Mouse (Mus musculus): ENCODE results near the gene Irgm1. TPM values are rescaled to one million over a fixed set of nuclear protein-coding genes. Genes with fewer than 3 reads are reported as not detected.

The Irgm1 gene
- polyA plus RNA-seq, 1 experiment from 2014 or later, result 4.6 TPM

- H3K9ac ChIP-seq, result no peak overlapping the region
- H3K27me3 ChIP-seq, result peaks cover 5% of the 10 kb centered on the region
- WGBS, result 70% methylated on average over 10 of the region's 10 CpGs
- H3K4me2 ChIP-seq (replicated peaks), result no peak overlapping the region
- H3K4me3 ChIP-seq, result no peak overlapping the region
- ATAC-seq (ENCODE audit: low FRiP score, low read depth), result no peak
- H3K27ac ChIP-seq, result no peak overlapping the region
- peaks cover 22% of the 10 kb centered on the region for H3K4me1 ChIP-seq
- H3K36me3 ChIP-seq, result no peaks in the 10 kb centered on the region
- H3K9me3 ChIP-seq, result no peaks in the 10 kb centered on the region
Measured at GRCm38 (mm10) chr11:48873591-48874290, 2.3 kb upstream of the Irgm1 start.

GRCm38 (mm10) chr11:48872695-48873300 is 1.3 kb upstream of the Irgm1 start:
- WGBS, result 82% methylated on average over 7 of the region's 7 CpGs
- 0 out of 2 replicates have a peak overlapping the region, but pooled peaks have one; percentile 15 for H3K27ac ChIP-seq

DNA sequence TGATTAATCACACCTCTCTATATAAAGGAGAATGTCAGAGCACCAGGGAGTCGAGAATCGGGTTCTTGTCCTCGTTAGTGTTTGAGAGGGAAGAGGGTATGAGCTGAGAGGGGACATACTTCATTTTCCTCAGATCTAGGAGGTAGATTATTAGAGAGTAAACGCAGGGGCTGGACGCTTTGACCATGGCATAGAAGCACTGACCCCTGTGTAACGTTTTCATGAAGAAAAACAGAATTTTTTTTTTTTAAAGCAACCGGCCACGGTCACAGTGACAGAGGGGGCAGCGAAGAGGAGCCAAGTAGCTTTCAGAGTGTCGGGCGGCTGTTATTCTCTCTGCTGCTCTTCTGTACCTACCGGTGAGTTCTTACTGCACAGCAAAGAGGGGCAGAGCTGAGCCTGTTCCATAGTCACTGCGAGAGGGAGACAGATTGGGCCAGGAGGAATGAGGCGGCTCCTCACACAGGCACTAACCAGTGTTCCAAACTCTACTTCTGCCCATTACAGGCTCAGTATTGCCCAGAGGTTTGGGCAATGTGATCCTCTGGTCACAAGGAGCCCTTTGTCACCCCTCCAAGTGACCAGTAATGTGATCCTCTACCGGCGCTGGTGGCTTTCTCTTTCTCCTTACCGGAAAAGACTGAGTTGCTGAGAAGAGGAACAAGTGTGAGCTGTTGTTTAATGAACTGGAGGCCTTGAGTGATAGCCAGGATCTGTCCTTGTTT is 496 bp upstream of the Irgm1 start:
- Histone ChIP-seq H3K27ac (peak overlapping the region; percentile 15; the same call in 1 of the 2 replicates), H3K4me2 (replicated peaks) (peak overlapping the region; percentile 80), H3K4me1 (peaks cover 22% of the 10 kb centered on the region), H3K36me3 (no peaks in the 10 kb centered on the region), H3K9me3 (no peaks in the 10 kb centered on the region), H3K4me3 (peak overlapping the region; percentile 53), H3K9ac (peak overlapping the region; percentile 65), H3K27me3 (peaks cover 5% of the 10 kb centered on the region)
- 9% methylated on average over 17 of the region's 17 CpGs for WGBS
- ATAC-seq (ENCODE audit: low FRiP score, low read depth), result 0 out of 2 replicates have a peak, but pooled peaks have one; percentile 42

More at GRCm38 (mm10) chr11:48872695-48873300, 1.3 kb upstream of the Irgm1 start:
- no peaks in the 10 kb centered on the region for H3K9me3 ChIP-seq
- H3K27me3 ChIP-seq, result peaks cover 5% of the 10 kb centered on the region
- no peaks in the 10 kb centered on the region for H3K36me3 ChIP-seq
- H3K4me2 ChIP-seq (replicated peaks), result peak overlapping the region; percentile 80; the same call in 1 of the 2 replicates
- no peak overlapping the region; the same call in 1 of the 2 replicates for H3K9ac ChIP-seq
- H3K4me1 ChIP-seq, result peaks cover 22% of the 10 kb centered on the region
- H3K4me3 ChIP-seq, result no peak overlapping the region
- no peak for ATAC-seq (ENCODE audit: low FRiP score, low read depth)

DNA sequence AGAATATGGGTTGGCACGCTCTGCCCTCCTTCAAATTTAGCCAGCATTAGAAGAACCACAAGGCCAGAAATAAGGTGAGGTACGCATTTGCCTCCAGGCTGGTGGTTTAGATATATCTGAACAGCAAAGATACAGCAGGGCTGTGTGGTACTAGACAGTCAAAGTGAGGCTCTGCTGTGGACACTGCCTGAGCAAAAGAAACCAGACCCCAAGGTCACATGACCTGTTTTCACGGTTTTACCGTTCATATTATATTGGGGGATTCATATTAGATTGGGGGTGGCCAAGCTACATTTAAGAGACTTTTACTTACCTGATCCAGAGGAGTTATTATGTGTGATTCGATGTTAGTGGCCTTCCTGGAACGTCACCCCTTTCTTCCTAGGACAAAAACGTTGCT is 702 bp downstream of the Irgm1 start:
- Histone ChIP-seq H3K4me2 (replicated peaks) (peak overlapping the region; percentile 80), H3K4me3 (peak overlapping the region; percentile 53), H3K4me1 (peaks cover 22% of the 10 kb centered on the region), H3K27ac (no peak overlapping the region), H3K9me3 (no peaks in the 10 kb centered on the region), H3K27me3 (peaks cover 5% of the 10 kb centered on the region), H3K36me3 (no peaks in the 10 kb centered on the region), H3K9ac (peak overlapping the region; percentile 65)
- 33% methylated on average over 7 of the region's 7 CpGs for WGBS
- no peak for ATAC-seq (ENCODE audit: low FRiP score, low read depth)

DNA sequence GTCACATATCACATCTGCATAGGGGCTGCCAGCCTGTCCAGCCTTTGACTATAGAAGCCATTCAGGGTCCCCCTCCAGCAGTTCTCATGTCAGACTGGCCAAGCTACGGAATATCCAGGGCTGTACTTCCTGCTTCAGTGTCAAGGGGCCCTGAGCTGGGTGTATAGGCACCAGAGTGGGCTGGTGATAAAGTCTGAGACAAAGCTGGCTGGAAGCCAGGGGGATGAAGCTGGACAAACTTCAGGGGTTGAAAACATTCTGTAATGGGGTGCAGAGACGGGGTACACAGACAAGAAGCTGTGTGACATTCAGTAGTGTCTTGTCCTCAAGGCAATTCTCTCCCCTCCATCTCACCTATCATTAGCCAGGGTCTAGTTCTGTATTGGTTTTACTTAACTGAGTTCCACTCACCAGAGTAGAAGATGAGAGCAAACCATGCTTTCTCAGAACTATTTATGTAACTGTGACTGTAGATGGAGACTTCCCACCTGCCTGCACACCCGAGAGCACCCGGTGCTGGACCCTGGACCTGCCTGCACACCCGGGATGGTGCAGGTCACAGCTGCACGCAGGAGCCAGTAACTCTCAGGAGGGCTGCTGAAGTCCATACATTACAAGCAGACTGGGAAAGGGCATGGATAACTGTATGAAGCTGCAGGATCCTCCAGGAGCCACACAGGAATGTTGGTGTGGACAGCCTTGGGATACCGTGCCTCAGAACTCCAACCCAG is 1.9 kb downstream of the Irgm1 start:
- Histone ChIP-seq H3K27me3 (peaks cover 5% of the 10 kb centered on the region), H3K4me3 (no peak overlapping the region), H3K4me2 (replicated peaks) (peak overlapping the region; percentile 80), H3K27ac (no peak overlapping the region), H3K9ac (no peak overlapping the region), H3K36me3 (no peaks in the 10 kb centered on the region), H3K9me3 (no peaks in the 10 kb centered on the region), H3K4me1 (peaks cover 22% of the 10 kb centered on the region)
- 69% methylated on average over 7 of the region's 7 CpGs for WGBS
- ATAC-seq (ENCODE audit: low FRiP score, low read depth), result no peak

DNA sequence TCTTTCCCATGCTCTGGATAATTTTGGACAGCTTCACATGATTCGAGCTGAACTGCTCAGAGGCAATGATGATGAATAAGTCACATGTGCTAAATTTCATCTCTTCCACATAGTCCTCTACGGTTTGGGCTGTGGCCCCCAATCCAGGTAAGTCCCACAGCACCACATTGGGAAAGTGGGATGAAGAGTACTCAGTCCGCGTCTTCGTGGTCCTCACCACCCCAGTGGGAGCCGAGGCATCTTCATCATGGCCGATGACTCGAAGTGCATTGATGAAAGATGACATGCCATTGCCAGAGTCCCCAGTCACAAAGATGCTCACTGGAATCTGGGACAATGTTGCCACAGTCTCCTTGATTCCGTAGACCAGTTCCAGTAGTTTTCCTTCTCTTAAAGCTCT is 5.0 kb downstream of the Irgm1 start:
- Histone ChIP-seq H3K27me3 (no peaks in the 10 kb centered on the region), H3K27ac (no peak overlapping the region), H3K4me2 (replicated peaks) (no peak overlapping the region), H3K9me3 (no peaks in the 10 kb centered on the region), H3K4me1 (peaks cover 14% of the 10 kb centered on the region), H3K9ac (no peak overlapping the region), H3K4me3 (no peak overlapping the region), H3K36me3 (no peaks in the 10 kb centered on the region)
- no peak for ATAC-seq (ENCODE audit: low FRiP score, low read depth)
- WGBS, result 92% methylated on average over 9 of the region's 9 CpGs

- Histone ChIP-seq H3K9me3 (no peaks in the 10 kb centered on the region), H3K4me2 (replicated peaks) (no peak overlapping the region), H3K4me3 (no peak overlapping the region), H3K27me3 (peaks cover 18% of the 10 kb centered on the region), H3K4me1 (peaks cover 2% of the 10 kb centered on the region; the same call in 1 of the 2 replicates), H3K27ac (no peak overlapping the region), H3K9ac (no peak overlapping the region), H3K36me3 (no peaks in the 10 kb centered on the region)
- WGBS, result 84% methylated on average over 3 of the region's 3 CpGs
- ATAC-seq (ENCODE audit: low FRiP score, low read depth), result no peak
Measured at GRCm38 (mm10) chr11:48863808-48864207, 7.7 kb downstream of the Irgm1 start.

DNA sequence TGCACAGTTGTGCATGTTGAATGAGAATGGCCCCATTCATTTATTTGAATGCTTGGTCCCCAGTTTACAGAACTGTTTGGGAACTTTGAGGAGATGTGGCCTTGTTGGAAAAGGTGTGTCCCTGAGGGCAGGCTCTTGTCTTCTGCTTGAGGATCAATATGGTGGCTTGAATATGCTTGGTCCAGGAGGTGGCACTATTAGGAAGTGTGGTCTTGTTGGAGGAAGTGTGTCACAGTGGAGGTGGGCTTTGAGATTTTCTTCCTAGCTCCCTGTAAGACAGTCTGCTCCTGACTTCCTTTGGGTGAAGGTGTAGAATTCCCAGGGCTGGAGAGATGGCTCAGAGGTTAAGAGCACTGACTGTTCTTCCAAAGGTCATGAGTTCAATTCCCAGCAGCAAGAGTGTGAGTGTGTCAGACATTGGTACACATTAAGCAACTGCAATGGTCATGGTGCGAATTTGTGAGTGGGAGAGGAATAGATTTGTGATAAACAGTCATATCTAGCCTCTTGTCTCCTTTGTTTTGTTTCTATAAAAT is 8.6 kb downstream of the Irgm1 start:
- Histone ChIP-seq H3K27ac (no peak overlapping the region), H3K27me3 (peaks cover 27% of the 10 kb centered on the region), H3K9me3 (no peaks in the 10 kb centered on the region), H3K4me3 (no peak overlapping the region), H3K9ac (no peak overlapping the region), H3K36me3 (no peaks in the 10 kb centered on the region), H3K4me1 (peaks cover 12% of the 10 kb centered on the region), H3K4me2 (replicated peaks) (no peak overlapping the region)
- WGBS, result 78% methylated on average over 1 of the region's 1 CpGs
- ATAC-seq (ENCODE audit: low FRiP score, low read depth), result no peak

GRCm38 (mm10) chr11:48859014-48859413 is 12.5 kb downstream of the Irgm1 start:
- Histone ChIP-seq H3K4me3 (peak overlapping the region; percentile 55), H3K4me1 (peaks cover 25% of the 10 kb centered on the region), H3K27me3 (peaks cover 29% of the 10 kb centered on the region), H3K36me3 (no peaks in the 10 kb centered on the region), H3K9ac (no peak overlapping the region), H3K9me3 (no peaks in the 10 kb centered on the region), H3K27ac (no peak overlapping the region), H3K4me2 (replicated peaks) (peak overlapping the region; percentile 87)
- ATAC-seq (ENCODE audit: low FRiP score, low read depth), result no peak
- WGBS, result under 1% methylated on average over 6 of the region's 6 CpGs

- H3K36me3 ChIP-seq, result no peaks in the 10 kb centered on the region
- WGBS, result 1% methylated on average over 31 of the region's 31 CpGs
- H3K27me3 ChIP-seq, result peaks cover 23% of the 10 kb centered on the region
- ATAC-seq (ENCODE audit: low FRiP score, low read depth), result peak; percentile 68
- H3K4me3 ChIP-seq, result peak overlapping the region; percentile 55
- no peaks in the 10 kb centered on the region for H3K9me3 ChIP-seq
- H3K9ac ChIP-seq, result peak overlapping the region; percentile 59
- peak overlapping the region; percentile 87 for H3K4me2 ChIP-seq (replicated peaks)
- peaks cover 31% of the 10 kb centered on the region for H3K4me1 ChIP-seq
- 0 out of 2 replicates have a peak overlapping the region, but pooled peaks have one; percentile 22 for H3K27ac ChIP-seq
Measured at GRCm38 (mm10) chr11:48853474-48854180, 17.9 kb downstream of the Irgm1 start.

Measured in limb, embryonic 13.5 days (tissue).